Comparison of ENCODE assay signal across 19 mouse cellular contexts in the genomic region with DNA sequence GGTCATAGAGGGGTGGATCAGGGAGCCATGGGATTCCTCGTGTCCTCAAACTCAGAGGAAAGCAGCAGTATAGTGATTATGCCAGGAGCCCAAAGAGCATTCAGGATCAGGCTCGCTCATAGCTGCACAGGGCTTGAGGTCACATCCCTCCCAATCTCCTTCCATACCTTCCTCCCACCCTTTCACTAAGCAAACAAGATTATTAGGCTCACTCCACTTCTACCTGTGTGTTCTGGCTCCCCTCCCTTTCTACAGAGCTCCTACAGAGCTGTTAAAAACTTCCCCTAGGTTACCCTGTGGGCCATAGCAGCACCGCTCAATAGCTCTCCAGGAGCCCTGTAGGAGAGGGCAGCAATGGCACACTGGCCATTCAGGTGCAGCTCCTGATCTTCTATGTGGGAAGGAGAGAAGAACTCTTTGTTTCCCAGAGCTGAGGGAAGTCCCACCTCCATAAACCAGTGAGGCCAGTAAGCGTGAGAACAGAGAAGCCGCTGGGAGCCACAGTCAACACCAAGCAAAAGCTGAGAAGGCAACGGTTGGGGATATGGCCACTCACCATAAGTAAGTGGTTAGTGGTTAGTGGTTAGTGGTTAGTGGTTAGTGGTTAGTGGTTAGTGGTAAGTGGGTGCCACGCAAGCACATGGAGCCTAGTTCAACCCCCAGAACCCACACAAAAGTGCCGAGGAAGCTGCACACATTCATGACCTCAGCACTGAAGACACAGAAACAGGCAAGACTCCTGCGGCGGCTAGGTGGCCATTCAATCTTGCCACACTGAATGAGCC.
DNase-seq lines count a peak whose midpoint lies in the region; ATAC-seq lines count a peak whose summit lies in the region.
"Had no signal": no experiment of that assay in that cellular context is flagged by ENCODE, and none has a peak within 500 bp of the region (broad histone marks: within the 10 kb centered on the region; RNA-seq: fewer than 3 reads in every experiment).

No protein-coding gene starts in this region.

- no peak overlapping the region for H3K4me3 ChIP-seq in hindbrain, embryonic 15.5 days
- H3K4me3 ChIP-seq in hindbrain, embryonic 10.5 days = no peak overlapping the region
- H3K4me3 ChIP-seq: embryonic facial prominence, embryonic 13.5 days; heart, embryonic 12.5 days; neural tube, embryonic 13.5 days had no signal

- H3K9me3 ChIP-seq in hindbrain, embryonic 15.5 days = no peaks in the 10 kb centered on the region
- no peaks in the 10 kb centered on the region for H3K9me3 ChIP-seq in hindbrain, embryonic 10.5 days
- H3K9me3 ChIP-seq: embryonic facial prominence, embryonic 13.5 days; heart, embryonic 12.5 days; neural tube, embryonic 13.5 days had no signal

- H3K27me3 ChIP-seq in hindbrain, embryonic 15.5 days = no peaks in the 10 kb centered on the region
- no peaks in the 10 kb centered on the region for H3K27me3 ChIP-seq in hindbrain, embryonic 10.5 days (ENCODE audit: insufficient read depth, poor library complexity, severe bottlenecking)
- no peaks in the 10 kb centered on the region for H3K27me3 ChIP-seq in splenic B cell, adult 2 months (ENCODE audit: control insufficient read depth, insufficient read depth, low read length, poor library complexity, severe bottlenecking)
- H3K27me3 ChIP-seq: embryonic facial prominence, embryonic 13.5 days; heart, embryonic 12.5 days; neural tube, embryonic 13.5 days had no signal

- H3K4me1 ChIP-seq in hindbrain, embryonic 15.5 days (replicated peaks) = no peaks in the 10 kb centered on the region
- H3K4me1 ChIP-seq in hindbrain, embryonic 10.5 days (replicated peaks) = no peaks in the 10 kb centered on the region
- H3K4me1 ChIP-seq: embryonic facial prominence, embryonic 13.5 days; heart, embryonic 12.5 days; neural tube, embryonic 13.5 days had no signal

- no peak overlapping the region for H3K4me2 ChIP-seq in hindbrain, embryonic 15.5 days
- H3K4me2 ChIP-seq: embryonic facial prominence, embryonic 13.5 days; heart, embryonic 12.5 days; liver, embryonic 11.5 days; neural tube, embryonic 13.5 days had no signal

- H3K27ac ChIP-seq in hindbrain, embryonic 15.5 days (replicated peaks) = no peak overlapping the region
- H3K27ac ChIP-seq in hindbrain, embryonic 10.5 days = no peak overlapping the region
- H3K27ac ChIP-seq: embryonic facial prominence, embryonic 13.5 days; neural tube, embryonic 13.5 days had no signal

- ATAC-seq in hindbrain, embryonic 15.5 days (ENCODE audit: low FRiP score, low read depth) = 0 out of 2 replicates have a peak, but pooled peaks have one; percentile 23
- no peak for ATAC-seq in inflammation-experienced regulatory T-cells, adult 6 months
- ATAC-seq: activated CD4-positive, CD25-positive, alpha-beta regulatory T cell, adult 4 months had no signal

- DNase-seq in hindbrain, embryonic 10.5 days (ENCODE audit: low spot score) = no peak
- DNase-seq in CD4-positive helper T cell, adult 2 months (ENCODE audit: low read depth, low spot score) = peak; percentile 11
- peak; percentile 52 for DNase-seq in induced T-regulatory cell, adult 2 months (ENCODE audit: low read depth)
- DNase-seq in splenic B cell, adult 2 months (ENCODE audit: low read depth, low spot score) = peak; percentile 11
- DNase-seq in layer of hippocampus, adult 8-10 months (ENCODE audit: low spot score in 2 of 2) = no peak
- DNase-seq in heart, postnatal 25 days (ENCODE audit: low spot score) = no peak
- DNase-seq: gastrocnemius, postnatal 14 days; kidney, adult 9 months; layer of hippocampus, postnatal 36 days; left cerebral cortex, postnatal 4 days; right cerebral cortex, postnatal 4 days; thymus, adult 18-20 months had no signal

- intact Hi-C loops in heart, postnatal 25 days (cut with DNase I) = no loop called here

- H3K9ac ChIP-seq in hindbrain, embryonic 15.5 days = no peak overlapping the region
- H3K9ac ChIP-seq: embryonic facial prominence, embryonic 13.5 days; heart, embryonic 12.5 days; neural tube, embryonic 13.5 days had no signal

- H3K36me3 ChIP-seq in hindbrain, embryonic 15.5 days = no peaks in the 10 kb centered on the region
- H3K36me3 ChIP-seq in hindbrain, embryonic 10.5 days = no peaks in the 10 kb centered on the region
- no peaks in the 10 kb centered on the region for H3K36me3 ChIP-seq in splenic B cell, adult 2 months (ENCODE audit: control insufficient read depth, insufficient read depth, low read length, poor library complexity, severe bottlenecking)
- H3K36me3 ChIP-seq: embryonic facial prominence, embryonic 13.5 days; heart, embryonic 12.5 days; neural tube, embryonic 13.5 days had no signal

- 84% methylated on average over 10 of the region's 10 CpGs for WGBS in hindbrain, embryonic 15.5 days
- 84% methylated on average over 10 of the region's 10 CpGs for WGBS in hindbrain, embryonic 10.5 days

Comparison
In these comparisons a context has a peak if more than half of its experiments do, and no peak if none do; other contexts are left out.
1. DNase-seq: peak in CD4-positive helper T cell, adult 2 months (single experiment), induced T-regulatory cell, adult 2 months (single experiment) and splenic B cell, adult 2 months (single experiment); none in hindbrain, embryonic 10.5 days (single experiment), layer of hippocampus, adult 8-10 months (0 of 2) and heart, postnatal 25 days (single experiment).